Mouse (Mus musculus) CD4-positive, CD25-positive, alpha-beta regulatory T cell (primary cell): ENCODE measurements around the gene 4930579F01Rik. TPM values are rescaled to one million over a fixed set of nuclear protein-coding genes. Genes with fewer than 3 reads are reported as not detected.

Experiments used
- polyA plus RNA-seq: library from polyadenylated mRNA; unstranded; fragments of 100-300 nt; shearing (Covaris generic); gene quantifications from one replicate; pipeline ENCODE4 v1.2.1, GENCODE M21; 2017

4930579F01Rik gene
- not detected for polyA plus RNA-seq

DNA sequence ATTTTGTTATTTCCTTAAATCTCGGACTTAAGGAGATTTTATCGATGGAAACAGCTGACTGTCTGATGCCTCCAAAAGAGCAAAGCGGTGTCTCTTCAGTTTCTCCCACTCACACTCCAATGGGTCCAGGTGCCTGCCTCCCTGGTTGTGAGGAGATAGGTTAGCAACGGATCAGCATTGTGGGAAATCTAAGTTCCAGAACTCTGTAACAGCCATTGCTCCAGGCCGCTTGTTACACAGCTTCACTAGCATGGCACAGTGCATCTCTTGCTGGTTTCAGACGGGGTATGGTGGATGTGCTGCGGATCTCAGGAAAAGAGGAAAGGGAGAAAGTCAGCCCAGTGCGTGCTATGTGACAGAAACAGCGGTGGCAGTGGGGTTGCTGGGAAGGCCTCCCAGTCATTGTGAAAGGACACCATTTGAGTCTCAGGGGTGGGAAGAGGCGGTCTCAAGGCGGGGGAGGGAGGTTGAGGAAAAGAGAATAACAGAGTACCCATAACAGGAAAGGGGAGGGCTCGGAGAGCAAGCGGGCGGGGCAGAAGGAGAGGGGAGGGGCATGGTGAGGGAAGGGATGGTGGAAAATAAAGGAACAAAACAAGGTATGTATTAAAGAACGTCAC lies at the start of gene 4930579F01Rik:
Gene 4930579F01Rik, minus strand, starts transcription at position 143 of the 620 bp plus-strand sequence.

DNA sequence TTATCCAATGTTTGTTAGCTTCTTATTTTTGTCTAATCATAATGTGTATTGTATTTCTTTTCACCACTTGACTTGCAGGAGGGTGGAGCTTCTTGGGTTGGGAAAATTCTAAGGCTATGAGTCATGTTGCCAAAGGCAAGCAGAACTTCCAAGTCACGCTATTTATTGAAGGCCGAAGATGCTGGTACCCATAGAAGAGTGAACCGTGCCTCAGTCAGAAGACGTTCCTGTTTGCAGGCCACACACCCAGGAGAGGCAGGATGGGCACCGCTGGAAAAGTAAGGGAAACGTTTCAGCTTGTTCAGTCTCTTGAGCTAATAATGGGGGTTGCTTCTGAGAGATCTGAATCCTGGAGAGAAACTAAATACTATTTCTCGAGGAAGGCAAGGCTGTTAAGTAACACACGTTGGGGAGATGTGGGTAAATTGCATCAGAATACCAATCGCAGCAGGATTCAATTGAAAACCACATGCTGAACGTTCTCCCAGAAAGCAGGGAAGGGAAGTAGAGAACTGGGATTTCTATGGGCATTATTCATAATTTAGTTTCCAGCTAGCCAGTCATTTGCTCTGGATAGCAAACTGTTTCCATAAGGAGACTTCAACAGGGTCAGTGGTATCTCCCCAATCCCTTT lies 24.1 kb upstream of the 4930579F01Rik start, which contains the start of gene Adh7:
Gene Adh7, plus strand, starts transcription at position 130 of the 634 bp plus-strand sequence.

GRCm38 (mm10) chr3:138144642-138145171 lies 48.9 kb downstream of the 4930579F01Rik start, which contains the start of gene Mttp:
Gene Mttp (minus strand): TSS chr3:138144968.

DNA sequence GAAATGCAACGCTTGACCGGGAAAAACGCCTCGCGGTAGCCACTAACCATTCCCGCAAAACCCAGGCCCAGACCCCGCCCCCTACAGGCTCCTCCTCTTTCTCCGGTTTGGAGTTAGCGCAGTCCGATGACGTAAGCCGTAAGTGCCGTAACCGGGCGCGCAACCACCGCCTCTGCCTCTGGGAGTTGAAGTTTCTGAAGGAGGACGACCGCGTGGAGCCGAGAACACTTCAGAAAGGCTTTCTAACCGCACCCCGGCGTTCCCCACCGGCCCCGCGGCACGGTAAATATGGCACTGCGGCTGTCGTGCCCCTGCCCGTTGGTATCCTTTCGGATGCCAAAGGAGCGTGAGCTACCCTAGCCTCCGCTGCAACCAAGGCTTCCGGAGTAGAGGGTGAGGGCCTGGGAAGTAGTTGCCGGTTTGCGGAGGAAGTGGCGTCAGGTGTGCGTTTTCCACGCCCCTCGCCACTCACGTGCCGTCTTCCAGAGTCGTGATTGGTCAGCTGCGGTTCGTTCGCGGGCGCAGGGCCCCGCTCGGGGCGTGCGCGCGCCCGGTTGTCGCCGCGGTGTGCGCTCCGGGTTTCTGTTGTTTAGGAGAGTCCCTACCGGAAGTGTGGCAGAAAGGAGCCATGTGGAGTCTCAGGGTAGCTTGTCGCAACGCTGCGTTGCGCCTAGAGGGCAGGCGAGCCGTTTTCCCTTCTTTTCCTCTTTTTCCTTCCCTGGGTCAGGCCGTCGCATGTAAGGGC lies 50.1 kb downstream of the 4930579F01Rik start, which contains the start of gene Trmt10a:
Gene Trmt10a, plus strand, starts transcription at position 134 of the 745 bp plus-strand sequence.

Other genes with a start within 250 kb of the 4930579F01Rik start
- 88.2 TPM for gene Dapp1, start 212.3 kb downstream of the 4930579F01Rik start, polyA plus RNA-seq
- not detected for gene 1110002E22Rik, start 128.8 kb downstream of the 4930579F01Rik start, polyA plus RNA-seq
- gene Gm5105, start 126.4 kb downstream of the 4930579F01Rik start, polyA plus RNA-seq = not detected
- 9.5 TPM for gene Trmt10a, start 50.4 kb downstream of the 4930579F01Rik start, polyA plus RNA-seq
- gene Mttp, start 48.9 kb downstream of the 4930579F01Rik start, polyA plus RNA-seq = 4.7 TPM
- not detected for gene Adh7, start 23.9 kb upstream of the 4930579F01Rik start, polyA plus RNA-seq
- 6.7 TPM for gene Adh1, start 67.2 kb upstream of the 4930579F01Rik start, polyA plus RNA-seq
- not detected for gene Adh6a, start 119.5 kb upstream of the 4930579F01Rik start, polyA plus RNA-seq
- not detected for gene Adh6b, start 147.9 kb upstream of the 4930579F01Rik start, polyA plus RNA-seq
- gene Adh4, start 221.6 kb upstream of the 4930579F01Rik start, polyA plus RNA-seq = not detected
- 150 TPM for gene Adh5, start 249.3 kb upstream of the 4930579F01Rik start, polyA plus RNA-seq